Mouse (Mus musculus): ENCODE measurements around the gene Ctnnal1. TPM values are rescaled to one million over a fixed set of nuclear protein-coding genes. Genes with fewer than 3 reads are reported as not detected.

Ctnnal1 gene
- total and polyA plus RNA-seq, 3 experiments = 3.3 to 5.2 (median 4.2) TPM

DNA sequence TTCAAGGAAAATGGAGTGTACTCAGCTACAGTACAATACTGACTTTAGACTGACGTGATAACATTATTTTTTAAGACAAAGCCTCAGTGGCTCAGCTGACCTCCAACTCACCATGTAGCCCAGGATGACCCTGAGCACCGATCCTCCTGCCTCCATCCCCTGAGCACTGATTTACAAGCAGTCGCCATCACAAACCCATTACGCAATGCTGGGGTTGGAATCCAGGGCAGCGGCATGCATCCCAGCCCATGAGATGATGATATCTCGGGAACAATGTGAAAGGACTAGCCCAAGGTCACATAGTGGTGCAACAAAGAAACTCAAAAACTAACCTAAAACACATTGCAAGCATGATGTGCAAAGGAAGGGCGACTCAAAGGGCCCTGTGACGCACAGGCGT lies 40.8 kb downstream of the Ctnnal1 start:
- dilution Hi-C loops (cut with MboI; ENCODE audit: extremely low pct_ligation_motif_present, extremely low pct_unique_long_range_greater_than_20kb, low sequenced_read_pairs) = no loop called here
- H3K9ac ChIP-seq (ENCODE audit: insufficient read depth, low read depth) = no peak overlapping the region
- in situ Hi-C loops (cut with MboI; ENCODE audit: low pct_ligation_motif_present, low pct_unique_long_range_greater_than_20kb, low sequenced_read_pairs) = no loop called here

DNA sequence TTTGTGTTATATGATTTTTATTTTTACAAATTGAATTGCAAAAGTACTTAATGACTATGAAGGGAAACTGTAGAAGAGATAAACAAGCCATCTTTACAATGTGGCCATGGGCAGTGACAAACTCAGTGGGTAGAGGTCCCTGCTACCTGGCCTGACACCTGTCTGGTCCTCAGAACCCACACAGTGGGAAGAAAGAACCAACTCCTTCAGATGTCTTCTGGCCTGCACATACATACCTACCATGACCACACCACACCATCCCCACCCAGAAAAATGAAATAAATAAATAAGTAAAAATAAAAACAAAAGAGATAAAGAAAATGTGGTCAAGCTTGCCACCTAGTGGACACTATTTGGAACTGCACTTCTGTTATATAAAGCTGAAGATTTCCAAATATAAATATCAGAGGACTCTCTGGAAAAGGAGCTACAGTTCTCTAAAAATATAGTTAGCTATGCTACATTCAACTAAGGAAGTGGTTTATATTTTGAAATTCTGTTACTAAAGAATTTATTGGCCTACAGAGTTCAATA lies 44.9 kb downstream of the Ctnnal1 start:
- no peak overlapping the region for H3K27ac ChIP-seq (ENCODE audit: insufficient read depth, low read depth)
- in situ Hi-C loops (cut with MboI; ENCODE audit: low pct_ligation_motif_present, low pct_unique_long_range_greater_than_20kb, low sequenced_read_pairs) (no loop called here), dilution Hi-C loops (cut with MboI; ENCODE audit: extremely low pct_ligation_motif_present, extremely low pct_unique_long_range_greater_than_20kb, low sequenced_read_pairs) (no loop called here)
- no peaks in the 10 kb centered on the region for H3K27me3 ChIP-seq (replicated peaks)
- peaks cover 0 to 9% of the 10 kb centered on the region in 2 experiments for H3K36me3 ChIP-seq (replicated peaks in 1 of 2; ENCODE audit: control insufficient read depth in 1 of 2, insufficient read depth in 1 of 2, low read length in 1 of 2)
- no peak overlapping the region for H3K4me3 ChIP-seq (replicated peaks in 1 of 3; ENCODE audit: low read depth in 2 of 3, low read length in 2 of 3, poor library complexity in 1 of 3)
- no peaks in the 10 kb centered on the region for H3K9me3 ChIP-seq (replicated peaks; ENCODE audit: low read length)
- H3K9ac ChIP-seq (ENCODE audit: insufficient read depth, low read depth) = no peak overlapping the region
- H3K79me2 ChIP-seq (replicated peaks; ENCODE audit: control insufficient read depth, extremely low read depth, insufficient read depth, poor library complexity, severe bottlenecking) = no peaks in the 10 kb centered on the region
- DNase-seq (ENCODE audit: extremely low read depth) = peak; percentile 18
- no peak overlapping the region for H3K4me2 ChIP-seq (ENCODE audit: insufficient read depth, low read depth, poor library complexity, severe bottlenecking)
- no peaks in the 10 kb centered on the region for H3K4me1 ChIP-seq (ENCODE audit: control insufficient read depth in 1 of 2, insufficient read depth in 2 of 2)
- TF ChIP-seq JUND (conservative IDR thresholded peaks at IDR 0.05; ENCODE audit: low read depth, low read length) = no peak
- peak; percentile 19; the same call in 1 of the 2 replicates for TF ChIP-seq SMC3 (IDR thresholded peaks at IDR 0.05; ENCODE audit: low read depth, low read length)
- TF ChIP-seq ETS1 (conservative IDR thresholded peaks at IDR 0.05; ENCODE audit: low read depth, low read length) = no peak
- TF ChIP-seq RAD21 (IDR thresholded peaks at IDR 0.05; ENCODE audit: low read depth, low read length) = peak; percentile 59
- TF ChIP-seq CTCF (conservative IDR thresholded peaks at IDR 0.05 in 1 of 2, IDR thresholded peaks at IDR 0.05 in 1 of 2; ENCODE audit: low read depth in 2 of 2, low read length in 2 of 2) = peak; percentile 34 to 65; a peak in 3 of 4 replicates

More for the DNA sequence above, 40.8 kb downstream of the Ctnnal1 start:
- H3K9me3 ChIP-seq (replicated peaks; ENCODE audit: low read length) = no peaks in the 10 kb centered on the region
- DNase-seq (ENCODE audit: extremely low read depth) = no peak
- peaks cover 0 to 13% of the 10 kb centered on the region in 2 experiments for H3K36me3 ChIP-seq (replicated peaks in 1 of 2; ENCODE audit: control insufficient read depth in 1 of 2, insufficient read depth in 1 of 2, low read length in 1 of 2)
- no peak overlapping the region for H3K4me3 ChIP-seq (replicated peaks in 1 of 3; ENCODE audit: low read depth in 2 of 3, low read length in 2 of 3, poor library complexity in 1 of 3)
- H3K79me2 ChIP-seq (replicated peaks; ENCODE audit: control insufficient read depth, extremely low read depth, insufficient read depth, poor library complexity, severe bottlenecking) = no peaks in the 10 kb centered on the region
- H3K27ac ChIP-seq (ENCODE audit: insufficient read depth, low read depth) = no peak overlapping the region
- no peaks in the 10 kb centered on the region for H3K27me3 ChIP-seq (replicated peaks)
- TF ChIP-seq MAFK (IDR thresholded peaks at IDR 0.05; ENCODE audit: insufficient replicate concordance, low read length) (no peak), TCF12 (IDR thresholded peaks at IDR 0.05; ENCODE audit: low read depth, low read length) (no peak), MAZ (IDR thresholded peaks at IDR 0.05; ENCODE audit: low read depth, low read length) (no peak), RCOR1 (conservative IDR thresholded peaks at IDR 0.05; ENCODE audit: low read depth, low read length) (no peak), ZKSCAN1 (IDR thresholded peaks at IDR 0.05; ENCODE audit: borderline replicate concordance, low read depth, low read length) (no peak), MXI1 (IDR thresholded peaks at IDR 0.05; ENCODE audit: low read depth, low read length) (no peak), BHLHE40 (IDR thresholded peaks at IDR 0.05; ENCODE audit: low read depth, low read length) (no peak), ETS1 (conservative IDR thresholded peaks at IDR 0.05; ENCODE audit: low read depth, low read length) (no peak), RAD21 (IDR thresholded peaks at IDR 0.05; ENCODE audit: low read depth, low read length) (no peak), GABPA (IDR thresholded peaks at IDR 0.05; ENCODE audit: insufficient replicate concordance, low read depth, low read length) (no peak), USF1 (IDR thresholded peaks at IDR 0.05; ENCODE audit: low read depth, low read length) (no peak), CHD1 (IDR thresholded peaks at IDR 0.05; ENCODE audit: low read depth, low read length) (no peak), POLR2AphosphoS2 (IDR thresholded peaks at IDR 0.05; ENCODE audit: low read depth, low read length) (no peak), MEF2A (IDR thresholded peaks at IDR 0.05; ENCODE audit: borderline replicate concordance, low read depth, low read length) (no peak), IRF4 (IDR thresholded peaks at IDR 0.05; ENCODE audit: low read depth, low read length) (no peak), PAX5 (IDR thresholded peaks at IDR 0.05; ENCODE audit: low read length) (no peak)
- H3K4me2 ChIP-seq (ENCODE audit: insufficient read depth, low read depth, poor library complexity, severe bottlenecking) = no peak overlapping the region
- no peaks in the 10 kb centered on the region for H3K4me1 ChIP-seq (ENCODE audit: control insufficient read depth in 1 of 2, insufficient read depth in 2 of 2)
